Mouse (Mus musculus) midbrain, embryonic 16.5 days (tissue): ENCODE results near the gene Pkdrej. TPM values are rescaled to one million over a fixed set of nuclear protein-coding genes. Genes with fewer than 3 reads are reported as not detected.

ENCODE experiments used
- ATAC-seq: fragments of 200-750 bp; cut with Nextera tagmentation; 2 replicates; pipeline ENCODE4 v1.8.0; 2017; ENCODE audit warnings: moderate TSS enrichment
- H3K27ac ChIP-seq: fragments of 300-500 bp; sonication (generic); 2 replicates; pipeline ENCODE4 v1.5.1; 2014; ENCODE audit warnings: mild to moderate bottlenecking, low read length, mixed read lengths
- H3K27me3 ChIP-seq: fragments of 300-500 bp; sonication (generic); 2 replicates; pipeline ENCODE4 v1.6.1; 2014; ENCODE audit warnings: low read depth, low read length, mixed read lengths; ENCODE audit not compliant: control insufficient read depth, insufficient read depth
- H3K36me3 ChIP-seq: fragments of 300-500 bp; sonication (generic); 2 replicates; pipeline ENCODE4 v1.6.1; 2014; ENCODE audit warnings: mild to moderate bottlenecking, low read length, moderate library complexity, mixed read lengths; ENCODE audit not compliant: control insufficient read depth, insufficient read depth
- H3K4me1 ChIP-seq: fragments of 300-500 bp; sonication (generic); 2 replicates; pipeline ENCODE4 v1.6.1; 2014; ENCODE audit warnings: mild to moderate bottlenecking, low read length, mixed read lengths; ENCODE audit not compliant: control insufficient read depth, insufficient read depth
- H3K4me2 ChIP-seq: fragments of 300-500 bp; sonication (generic); 2 replicates; pipeline ENCODE4 v1.6.1; 2014; ENCODE audit warnings: mild to moderate bottlenecking, low read length, mixed read lengths
- H3K4me3 ChIP-seq: fragments of 300-500 bp; sonication (generic); 2 replicates; pipeline ENCODE4 v1.5.1; 2014; ENCODE audit warnings: low read depth, mild to moderate bottlenecking, low read length, moderate library complexity, mixed read lengths
- H3K9ac ChIP-seq: fragments of 300-500 bp; sonication (generic); 2 replicates; pipeline ENCODE4 v1.6.1; 2014; ENCODE audit warnings: low read depth, low read length, mixed read lengths
- H3K9me3 ChIP-seq: fragments of 300-500 bp; sonication (generic); replicated peaks from 2 replicates; pipeline ENCODE4 v1.6.1; 2014; ENCODE audit warnings: mild to moderate bottlenecking, low read length, mixed read lengths; ENCODE audit not compliant: control insufficient read depth, poor library complexity, severe bottlenecking
- WGBS: fragments of 180-500 bp; shearing (Covaris S2); extraction: QIAGEN DNeasy Blood & Tissue Kit; methylation state at CpG from one replicate; pipeline ENCODE4 v1.1.7; 2014; 5-methylcytosine and 5-hydroxymethylcytosine counted together
- polyA plus RNA-seq: library from polyadenylated mRNA; unstranded; fragments of >200 nt; fragmentation: Nextera tagmentation; extraction: Ambion mirVana; gene quantifications from 2 replicates; pipeline ENCODE4 v1.2.1, GENCODE M21; 2015

The Pkdrej gene
- polyA plus RNA-seq, 1 experiment from 2014 or later = not detected

GRCm38 (mm10) chr15:85813428-85813827, 8.1 kb downstream of the Pkdrej start:
- no peaks in the 10 kb centered on the region for H3K36me3 ChIP-seq
- no peak overlapping the region for H3K4me3 ChIP-seq
- H3K9ac ChIP-seq = no peak overlapping the region
- H3K4me2 ChIP-seq = no peak overlapping the region
- H3K9me3 ChIP-seq = no peaks in the 10 kb centered on the region
- H3K27me3 ChIP-seq = no peaks in the 10 kb centered on the region
- no peak overlapping the region for H3K27ac ChIP-seq
- 69% methylated on average over 10 of the region's 10 CpGs for WGBS
- peaks cover 9% of the 10 kb centered on the region for H3K4me1 ChIP-seq
- ATAC-seq = no peak

- no peaks in the 10 kb centered on the region for H3K36me3 ChIP-seq
- H3K4me3 ChIP-seq = peak within 1 kb of the TSS; percentile 80
- peak within 1 kb of the TSS; percentile 88 for H3K4me2 ChIP-seq
- H3K27ac ChIP-seq = peak within 1 kb of the TSS; percentile 93
- no peaks in the 10 kb centered on the region for H3K9me3 ChIP-seq
- no peaks in the 10 kb centered on the region for H3K27me3 ChIP-seq
- H3K4me1 ChIP-seq = peaks cover 9% of the 10 kb centered on the region
- ATAC-seq = peak; percentile 94
- peak within 1 kb of the TSS; percentile 86 for H3K9ac ChIP-seq
- WGBS = 2% methylated on average over 32 of the region's 36 CpGs
These were observed 9.8 kb downstream of the Pkdrej start, which contains the start of gene Cdpf1 for GRCm38 (mm10) chr15:85811535-85812277. TSS of gene Cdpf1 (minus strand) at chr15:85811697.

- H3K27ac ChIP-seq = peak overlapping the region; percentile 93
- H3K4me2 ChIP-seq = peak overlapping the region; percentile 88
- H3K36me3 ChIP-seq = no peaks in the 10 kb centered on the region
- no peaks in the 10 kb centered on the region for H3K9me3 ChIP-seq
- peak overlapping the region; percentile 80 for H3K4me3 ChIP-seq
- H3K9ac ChIP-seq = peak overlapping the region; percentile 86
- ATAC-seq = peak; percentile 89
- H3K27me3 ChIP-seq = no peaks in the 10 kb centered on the region
- peaks cover 9% of the 10 kb centered on the region for H3K4me1 ChIP-seq
- 4% methylated on average over 36 of the region's 36 CpGs for WGBS
These were observed 10.6 kb downstream of the Pkdrej start for GRCm38 (mm10) chr15:85810806-85811521.

- Histone ChIP-seq H3K4me3 (peak overlapping the region; percentile 80), H3K4me1 (peaks cover 9% of the 10 kb centered on the region), H3K27ac (no peak overlapping the region; the same call in 1 of the 2 replicates), H3K36me3 (no peaks in the 10 kb centered on the region), H3K27me3 (no peaks in the 10 kb centered on the region), H3K4me2 (peak overlapping the region; percentile 88), H3K9me3 (no peaks in the 10 kb centered on the region), H3K9ac (peak overlapping the region; percentile 86; the same call in 1 of the 2 replicates)
- 88% methylated on average over 5 of the region's 5 CpGs for WGBS
- no peak for ATAC-seq
These were observed 11.1 kb downstream of the Pkdrej start for GRCm38 (mm10) chr15:85810462-85810805.

DNA sequence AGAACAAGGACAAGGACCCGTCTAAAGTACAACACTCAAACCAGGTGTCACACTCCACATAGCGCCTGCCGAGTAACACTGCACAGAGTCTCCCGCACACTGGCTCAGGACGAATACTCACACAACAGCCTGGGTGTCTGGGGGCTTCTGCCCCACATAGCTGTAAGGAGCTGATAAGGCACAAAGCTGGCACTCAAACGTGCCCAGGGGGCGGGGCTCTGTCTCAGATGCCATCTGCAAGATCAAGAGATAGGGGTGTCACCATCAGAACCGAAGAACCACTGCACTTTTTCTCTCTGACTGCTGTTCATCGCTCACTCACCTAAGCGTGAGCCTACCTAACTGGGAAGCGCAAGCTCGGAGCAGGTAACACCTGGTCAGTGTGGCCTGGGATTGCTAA, 12.4 kb downstream of the Pkdrej start:
- no peak for ATAC-seq
- Histone ChIP-seq H3K9ac (no peak overlapping the region), H3K36me3 (no peaks in the 10 kb centered on the region), H3K4me1 (peaks cover 9% of the 10 kb centered on the region), H3K9me3 (no peaks in the 10 kb centered on the region), H3K4me3 (no peak overlapping the region), H3K27ac (no peak overlapping the region), H3K27me3 (no peaks in the 10 kb centered on the region), H3K4me2 (no peak overlapping the region)
- WGBS = 89% methylated on average over 12 of the region's 12 CpGs

DNA sequence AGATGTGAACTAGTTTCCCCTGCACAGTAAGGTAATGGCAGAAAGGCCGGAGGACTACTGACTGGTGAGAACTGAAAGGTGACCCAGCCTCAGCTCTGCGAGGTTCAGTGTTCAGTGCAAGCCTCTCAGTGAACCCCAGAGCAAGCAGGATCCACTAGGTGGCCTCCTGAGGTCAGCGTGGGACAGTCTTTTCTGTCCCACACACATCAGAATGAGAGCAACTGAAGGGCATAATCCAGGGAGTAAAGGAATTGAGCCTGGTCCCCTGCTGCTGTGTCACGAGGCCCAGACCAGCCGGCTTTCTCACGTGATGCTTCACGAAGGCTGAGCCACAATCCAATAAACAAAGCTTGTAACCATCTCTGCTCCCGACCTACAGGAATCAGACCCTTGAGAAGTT, 13.1 kb downstream of the Pkdrej start:
- no peak overlapping the region for H3K9ac ChIP-seq
- H3K9me3 ChIP-seq = no peaks in the 10 kb centered on the region
- no peaks in the 10 kb centered on the region for H3K27me3 ChIP-seq
- no peak for ATAC-seq
- no peak overlapping the region for H3K4me2 ChIP-seq
- H3K27ac ChIP-seq = no peak overlapping the region
- no peaks in the 10 kb centered on the region for H3K36me3 ChIP-seq
- 31% methylated on average over 8 of the region's 8 CpGs for WGBS
- no peak overlapping the region for H3K4me3 ChIP-seq
- peaks cover 9% of the 10 kb centered on the region for H3K4me1 ChIP-seq

DNA sequence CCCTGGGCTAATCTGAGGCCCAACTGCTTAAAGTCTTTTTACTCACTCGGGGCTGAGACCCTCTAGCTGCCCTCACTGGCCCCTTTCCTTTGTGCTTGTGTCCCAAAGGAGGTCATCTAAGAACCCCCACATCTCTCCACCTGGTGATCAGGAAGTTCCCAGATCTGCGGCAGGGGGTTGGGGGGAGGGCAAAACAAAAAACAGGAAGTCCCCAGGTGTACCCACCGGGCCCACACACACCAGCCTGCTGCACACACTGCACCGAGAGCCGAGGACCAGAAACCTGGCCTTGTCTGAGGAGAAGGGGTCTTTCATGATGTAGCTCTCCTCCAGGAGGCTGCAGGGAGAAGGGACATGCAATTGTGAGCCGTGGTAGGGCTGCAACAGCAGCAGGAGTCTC, 13.5 kb downstream of the Pkdrej start:
- Histone ChIP-seq H3K27ac (no peak overlapping the region), H3K9ac (no peak overlapping the region), H3K9me3 (no peaks in the 10 kb centered on the region), H3K27me3 (no peaks in the 10 kb centered on the region), H3K4me2 (no peak overlapping the region), H3K4me3 (no peak overlapping the region), H3K36me3 (no peaks in the 10 kb centered on the region), H3K4me1 (peaks cover 9% of the 10 kb centered on the region)
- ATAC-seq = no peak
- WGBS = 78% methylated on average over 6 of the region's 6 CpGs

DNA sequence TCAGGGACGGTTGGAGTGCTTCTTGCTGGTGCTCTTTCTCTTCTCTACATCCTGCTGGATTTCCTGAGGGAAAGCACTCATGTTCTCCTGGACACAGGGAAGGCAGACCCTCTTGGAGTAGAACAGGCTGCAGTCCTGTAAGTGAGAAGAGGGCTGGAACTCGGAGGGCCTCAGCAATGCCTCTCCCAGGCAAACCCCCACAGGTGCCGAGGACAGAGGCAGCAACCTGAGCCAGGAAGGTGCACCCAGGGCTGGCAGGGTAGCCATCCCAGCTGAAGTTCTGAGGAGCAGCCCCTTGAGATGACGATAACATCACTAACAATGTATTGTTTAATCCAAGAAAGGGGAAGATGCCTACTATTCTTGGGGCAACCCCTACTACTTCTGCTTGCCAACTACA, 14.1 kb downstream of the Pkdrej start:
- no peak overlapping the region for H3K9ac ChIP-seq
- no peak overlapping the region for H3K27ac ChIP-seq
- no peaks in the 10 kb centered on the region for H3K36me3 ChIP-seq
- H3K4me1 ChIP-seq = peaks cover 9% of the 10 kb centered on the region
- no peak overlapping the region for H3K4me3 ChIP-seq
- no peak overlapping the region for H3K4me2 ChIP-seq
- WGBS = 78% methylated on average over 4 of the region's 4 CpGs
- no peaks in the 10 kb centered on the region for H3K9me3 ChIP-seq
- H3K27me3 ChIP-seq = no peaks in the 10 kb centered on the region
- ATAC-seq = no peak

DNA sequence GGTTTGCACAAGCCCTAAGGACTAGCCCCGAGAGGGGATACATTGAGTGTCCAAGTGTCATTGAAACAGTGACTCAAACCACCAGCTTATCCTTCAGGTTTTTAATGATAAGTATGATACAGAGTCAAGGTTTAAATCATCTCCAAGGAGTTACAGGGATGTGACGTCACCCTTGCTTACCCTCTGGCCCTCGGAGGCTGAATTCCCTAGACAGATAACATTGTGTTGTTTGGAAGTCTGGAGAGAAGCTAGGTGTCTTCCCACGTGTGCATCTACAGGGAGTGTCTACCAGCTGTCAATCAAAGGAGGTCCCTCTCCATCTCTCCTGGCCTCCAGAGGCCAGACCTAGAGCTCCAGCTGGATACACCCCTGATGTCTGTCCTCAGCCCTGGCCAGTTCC, 14.6 kb downstream of the Pkdrej start:
- Histone ChIP-seq H3K27me3 (no peaks in the 10 kb centered on the region), H3K9ac (no peak overlapping the region), H3K9me3 (no peaks in the 10 kb centered on the region), H3K36me3 (no peaks in the 10 kb centered on the region), H3K4me2 (no peak overlapping the region), H3K27ac (no peak overlapping the region), H3K4me3 (no peak overlapping the region), H3K4me1 (peaks cover 9% of the 10 kb centered on the region)
- ATAC-seq = no peak
- WGBS = 82% methylated on average over 4 of the region's 4 CpGs
